Mouse (Mus musculus): ENCODE measurements at regions not wholly inside any gene's neighbourhood (a gene's known extent, or its start where the extent isn't known, plus 50 kb on each side); places are given as distances from the start of the nearest gene placed in this dataset.

DNA sequence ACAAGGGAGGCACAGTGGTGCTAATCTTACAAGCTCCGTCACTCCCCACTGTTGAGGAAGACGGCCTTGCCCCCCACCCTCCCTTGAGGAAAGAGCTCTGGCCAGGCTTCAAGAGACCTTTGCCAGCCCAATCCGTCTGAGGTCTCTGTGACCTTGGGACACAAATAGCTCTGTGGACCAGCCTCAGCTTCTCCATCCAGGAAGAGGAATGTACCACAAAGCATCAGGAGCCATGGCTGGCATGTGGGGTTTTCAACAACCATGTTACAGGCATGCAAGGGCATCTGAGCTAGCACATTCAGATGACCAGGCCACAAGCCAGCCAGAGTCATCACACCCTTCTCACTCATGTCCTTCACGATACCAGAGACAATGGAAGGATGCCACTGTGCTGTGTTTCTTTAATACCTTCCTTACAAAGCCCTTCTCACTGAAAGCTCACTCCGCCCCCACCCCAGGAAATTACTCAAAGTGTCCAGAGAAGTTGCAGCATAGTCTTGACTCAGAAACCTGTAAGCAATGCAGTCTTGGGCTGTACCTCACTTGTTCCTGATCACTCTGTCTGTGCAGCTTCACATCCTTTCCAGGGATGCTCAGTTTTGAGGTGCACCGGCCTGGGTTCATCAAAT lies 148.8 kb upstream of the Rreb1 start:
- Histone ChIP-seq H3K9ac (no peak overlapping the region), H3K9me3 (replicated peaks) (no peaks in the 10 kb centered on the region; the same call in 1 of the 2 replicates), H3K27ac (no peak overlapping the region), H3K4me3 (no peak overlapping the region), H3K27me3 (replicated peaks) (no peaks in the 10 kb centered on the region), H3K36me3 (no peaks in the 10 kb centered on the region), H3K4me2 (no peak overlapping the region), H3K4me1 (0 out of 2 replicates have a peak, but pooled peaks cover 8% of the 10 kb centered on the region)
- 60% methylated on average over 6 of the region's 6 CpGs for WGBS (ENCODE audit: insufficient replicate concordance)
- no peak for ATAC-seq

- Histone ChIP-seq H3K9ac (no peak overlapping the region), H3K4me1 (0 out of 2 replicates have a peak, but pooled peaks cover 4% of the 10 kb centered on the region), H3K4me3 (no peak overlapping the region), H3K4me2 (no peak overlapping the region), H3K27ac (no peak overlapping the region), H3K27me3 (replicated peaks) (no peaks in the 10 kb centered on the region), H3K9me3 (replicated peaks) (no peaks in the 10 kb centered on the region; the same call in 1 of the 2 replicates), H3K36me3 (no peaks in the 10 kb centered on the region)
- ATAC-seq: no peak
- WGBS (ENCODE audit: insufficient replicate concordance): 70% methylated on average over 5 of the region's 5 CpGs
Measured at GRCm38 (mm10) chr13:37632835-37633440, 145.3 kb upstream of the Rreb1 start.

GRCm38 (mm10) chr13:37636363-37636762 lies 141.8 kb upstream of the Rreb1 start:
- Histone ChIP-seq H3K27me3 (replicated peaks) (no peaks in the 10 kb centered on the region), H3K4me2 (no peak overlapping the region), H3K4me3 (no peak overlapping the region), H3K9me3 (replicated peaks) (no peaks in the 10 kb centered on the region; the same call in 1 of the 2 replicates), H3K36me3 (no peaks in the 10 kb centered on the region), H3K4me1 (no peaks in the 10 kb centered on the region), H3K9ac (no peak overlapping the region), H3K27ac (no peak overlapping the region)
- no peak for ATAC-seq
- 63% methylated on average over 4 of the region's 4 CpGs for WGBS (ENCODE audit: insufficient replicate concordance)

- no peak for ATAC-seq
- no peaks in the 10 kb centered on the region for H3K27me3 ChIP-seq (replicated peaks)
- H3K4me3 ChIP-seq: no peak overlapping the region
- H3K4me1 ChIP-seq: no peaks in the 10 kb centered on the region
- no peaks in the 10 kb centered on the region for H3K36me3 ChIP-seq
- WGBS (ENCODE audit: insufficient replicate concordance): 70% methylated on average over 10 of the region's 10 CpGs
- H3K9ac ChIP-seq: no peak overlapping the region
- no peaks in the 10 kb centered on the region; the same call in 1 of the 2 replicates for H3K9me3 ChIP-seq (replicated peaks)
- H3K4me2 ChIP-seq: no peak overlapping the region
- H3K27ac ChIP-seq: no peak overlapping the region
Measured at GRCm38 (mm10) chr13:37637151-37637550, 141.0 kb upstream of the Rreb1 start.

DNA sequence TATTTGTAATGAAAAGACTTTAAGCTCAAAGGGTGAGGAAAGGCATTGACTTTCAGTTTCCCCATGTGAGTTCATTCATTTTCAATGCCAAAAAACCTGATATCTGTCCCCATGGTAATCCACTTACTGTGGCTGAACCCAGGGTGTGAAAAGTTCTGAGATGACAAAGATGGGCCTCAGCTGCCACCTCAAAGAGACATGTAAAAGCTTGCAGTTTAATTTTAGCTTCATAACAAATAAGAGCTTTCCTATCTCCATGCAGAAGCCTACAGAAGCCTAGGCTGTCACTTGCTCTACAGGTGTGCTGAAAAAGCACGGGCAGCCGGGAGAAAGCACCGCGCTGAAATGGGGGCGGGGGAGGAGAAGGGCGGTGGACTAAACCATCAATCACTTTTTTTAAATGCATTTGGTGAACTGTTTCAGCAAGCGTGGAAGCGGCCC lies 140.1 kb upstream of the Rreb1 start:
- Histone ChIP-seq H3K27me3 (replicated peaks) (no peaks in the 10 kb centered on the region), H3K27ac (no peak overlapping the region), H3K4me3 (no peak overlapping the region), H3K4me1 (peaks cover 7% of the 10 kb centered on the region; the same call in 1 of the 2 replicates), H3K9ac (no peak overlapping the region), H3K36me3 (no peaks in the 10 kb centered on the region), H3K9me3 (replicated peaks) (no peaks in the 10 kb centered on the region), H3K4me2 (no peak overlapping the region)
- 55% methylated on average over 8 of the region's 8 CpGs for WGBS (ENCODE audit: insufficient replicate concordance)
- no peak for ATAC-seq

DNA sequence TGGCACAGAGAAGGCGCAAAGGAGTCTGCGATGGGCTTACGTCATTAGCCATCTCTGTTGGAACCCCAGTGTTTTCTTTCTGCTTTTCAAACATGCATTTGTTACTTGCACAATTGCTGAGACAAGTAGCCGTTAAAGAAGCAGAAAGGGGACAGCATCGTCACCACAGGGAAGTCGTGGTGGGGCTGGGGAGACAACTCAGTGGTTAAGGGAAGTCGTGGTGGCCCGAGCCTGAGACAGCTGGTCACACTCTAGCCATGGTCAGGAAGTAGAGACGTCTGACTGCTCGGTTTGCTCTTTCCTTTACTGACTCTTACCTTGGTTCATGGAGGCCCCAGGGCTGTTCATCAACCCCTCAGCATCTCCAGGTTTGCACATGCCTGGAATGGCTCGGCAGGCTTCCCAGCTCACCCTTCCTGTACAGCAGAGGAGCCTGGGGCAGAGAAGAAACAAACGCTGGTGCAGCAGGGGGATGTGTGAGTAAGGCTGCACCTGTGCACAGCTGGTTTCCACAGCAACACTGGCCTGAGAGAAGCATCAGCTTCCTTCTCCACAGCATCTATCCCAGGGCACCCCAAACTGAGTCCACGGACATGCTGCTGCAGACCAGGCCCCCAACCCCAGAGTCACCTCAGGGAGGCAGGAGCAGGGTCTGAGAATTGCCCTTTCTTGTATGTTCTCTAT lies 135.6 kb upstream of the Rreb1 start:
- no peak overlapping the region for H3K4me2 ChIP-seq
- H3K9me3 ChIP-seq (replicated peaks): no peaks in the 10 kb centered on the region
- ATAC-seq: no peak
- H3K4me1 ChIP-seq: peaks cover 9% of the 10 kb centered on the region; the same call in 1 of the 2 replicates
- H3K36me3 ChIP-seq: no peaks in the 10 kb centered on the region
- H3K9ac ChIP-seq: no peak overlapping the region
- 27% methylated on average over 13 of the region's 13 CpGs for WGBS (ENCODE audit: insufficient replicate concordance)
- H3K4me3 ChIP-seq: no peak overlapping the region
- no peaks in the 10 kb centered on the region for H3K27me3 ChIP-seq (replicated peaks)
- 0 out of 2 replicates have a peak overlapping the region, but pooled peaks have one; percentile 8 for H3K27ac ChIP-seq

DNA sequence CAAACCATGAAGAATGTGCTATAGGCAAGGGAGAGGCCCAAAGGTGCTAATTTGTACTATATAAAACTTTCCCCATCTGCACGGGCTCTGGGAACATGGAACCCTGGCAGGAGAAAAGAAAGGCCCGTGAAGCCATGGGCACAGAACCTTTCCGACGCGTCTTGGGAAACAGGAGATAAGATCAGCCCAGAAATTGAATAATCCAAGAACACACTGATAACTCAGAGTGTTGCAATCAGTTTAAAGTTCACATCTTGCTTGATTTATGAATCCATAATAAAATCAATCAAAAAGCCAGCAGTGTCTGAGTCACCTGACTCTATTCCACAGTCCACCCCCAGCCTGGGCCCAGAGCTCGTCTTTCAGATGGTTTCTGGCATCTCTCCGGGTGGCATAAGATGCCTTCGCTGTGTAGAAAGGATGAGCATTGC lies 133.4 kb upstream of the Rreb1 start:
- Histone ChIP-seq H3K27me3 (replicated peaks) (no peaks in the 10 kb centered on the region), H3K36me3 (no peaks in the 10 kb centered on the region), H3K4me2 (no peak overlapping the region), H3K9ac (no peak overlapping the region), H3K4me1 (peaks cover 18% of the 10 kb centered on the region), H3K4me3 (no peak overlapping the region), H3K27ac (no peak overlapping the region), H3K9me3 (replicated peaks) (no peaks in the 10 kb centered on the region)
- 73% methylated on average over 8 of the region's 8 CpGs for WGBS (ENCODE audit: insufficient replicate concordance)
- ATAC-seq: no peak

- Histone ChIP-seq H3K4me2 (peak overlapping the region; percentile 14; the same call in 1 of the 2 replicates), H3K9me3 (replicated peaks) (no peaks in the 10 kb centered on the region), H3K9ac (no peak overlapping the region), H3K4me3 (no peak overlapping the region), H3K27me3 (replicated peaks) (no peaks in the 10 kb centered on the region), H3K27ac (no peak overlapping the region), H3K36me3 (no peaks in the 10 kb centered on the region), H3K4me1 (peaks cover 23% of the 10 kb centered on the region)
- ATAC-seq: peak; percentile 79
- 23% methylated on average over 9 of the region's 9 CpGs for WGBS (ENCODE audit: insufficient replicate concordance)
Measured at GRCm38 (mm10) chr13:37649467-37650080, 128.6 kb upstream of the Rreb1 start.

DNA sequence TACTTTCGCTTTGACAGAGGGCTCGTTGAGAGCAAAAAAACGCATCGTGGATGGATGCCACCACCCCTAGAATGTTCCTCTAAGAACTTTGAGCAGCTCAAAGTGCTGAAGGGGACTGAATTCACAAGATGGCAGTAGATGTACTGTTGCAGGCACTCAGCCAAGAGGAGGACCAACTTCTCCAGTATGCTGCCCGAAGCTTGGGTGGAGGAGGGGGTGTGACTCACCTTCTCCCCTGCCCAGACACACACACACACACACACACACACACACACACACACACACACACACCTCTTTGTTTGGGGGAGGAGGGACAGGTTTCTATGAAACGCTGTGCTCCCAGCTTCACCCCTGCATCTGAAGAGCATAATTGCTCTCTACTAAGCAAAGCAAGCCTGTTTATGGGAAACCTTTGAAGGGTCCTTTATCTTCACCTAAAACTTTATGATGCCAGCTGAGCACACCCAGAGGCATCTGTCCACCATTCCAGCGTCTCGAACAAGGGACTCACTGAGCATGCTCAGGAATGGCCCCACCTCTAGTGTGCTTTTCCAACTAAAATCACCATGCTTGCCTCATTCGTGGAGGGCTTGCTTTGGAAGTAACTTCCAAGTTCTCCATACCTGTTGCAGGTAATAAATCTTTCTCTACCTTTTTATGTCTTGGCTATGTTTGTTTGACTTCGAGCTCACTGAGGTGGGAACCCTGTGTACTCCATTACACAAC lies 126.8 kb upstream of the Rreb1 start:
- Histone ChIP-seq H3K4me1 (peaks cover 23% of the 10 kb centered on the region), H3K36me3 (no peaks in the 10 kb centered on the region), H3K4me3 (no peak overlapping the region), H3K9ac (no peak overlapping the region), H3K9me3 (replicated peaks) (no peaks in the 10 kb centered on the region), H3K27me3 (replicated peaks) (no peaks in the 10 kb centered on the region), H3K27ac (no peak overlapping the region), H3K4me2 (no peak overlapping the region)
- 70% methylated on average over 10 of the region's 10 CpGs for WGBS (ENCODE audit: insufficient replicate concordance)
- ATAC-seq: no peak

- no peak overlapping the region for H3K27ac ChIP-seq
- peaks cover 20% of the 10 kb centered on the region for H3K4me1 ChIP-seq
- no peaks in the 10 kb centered on the region for H3K9me3 ChIP-seq (replicated peaks)
- 35% methylated on average over 5 of the region's 5 CpGs for WGBS (ENCODE audit: insufficient replicate concordance)
- no peak for ATAC-seq
- H3K27me3 ChIP-seq (replicated peaks): no peaks in the 10 kb centered on the region
- no peak overlapping the region for H3K9ac ChIP-seq
- no peaks in the 10 kb centered on the region for H3K36me3 ChIP-seq
- no peak overlapping the region for H3K4me3 ChIP-seq
- no peak overlapping the region for H3K4me2 ChIP-seq
Measured at GRCm38 (mm10) chr13:37654651-37655050, 123.5 kb upstream of the Rreb1 start.

DNA sequence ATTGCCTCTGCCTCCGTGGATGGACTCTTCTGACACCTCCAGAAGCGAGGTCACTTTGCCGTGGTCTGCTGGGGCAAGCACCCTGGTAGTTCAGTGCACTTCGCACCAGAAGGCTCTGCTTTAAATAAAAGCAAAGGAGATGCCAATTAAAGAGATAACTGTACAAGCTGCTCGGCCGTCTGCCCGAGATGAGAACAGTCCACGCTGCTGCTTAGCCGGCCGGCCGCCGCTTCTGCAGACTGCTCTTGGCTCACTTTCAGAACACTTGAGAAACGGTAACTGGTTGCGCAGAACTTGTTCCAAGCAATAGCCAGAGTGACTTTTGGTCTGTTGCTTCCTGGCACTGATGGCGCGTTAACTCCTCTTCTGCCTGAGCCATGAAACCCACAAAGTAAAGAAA lies 121.0 kb upstream of the Rreb1 start:
- Histone ChIP-seq H3K4me3 (no peak overlapping the region), H3K27me3 (replicated peaks) (no peaks in the 10 kb centered on the region), H3K4me2 (no peak overlapping the region), H3K4me1 (peaks cover 9% of the 10 kb centered on the region; the same call in 1 of the 2 replicates), H3K9ac (no peak overlapping the region), H3K36me3 (no peaks in the 10 kb centered on the region), H3K9me3 (replicated peaks) (no peaks in the 10 kb centered on the region), H3K27ac (0 out of 2 replicates have a peak overlapping the region, but pooled peaks have one; percentile 16)
- ATAC-seq: no peak
- WGBS (ENCODE audit: insufficient replicate concordance): 61% methylated on average over 16 of the region's 16 CpGs
